Mouse (Mus musculus): ENCODE results near the gene Enox1. TPM values are rescaled to one million over a fixed set of nuclear protein-coding genes. Genes with fewer than 3 reads are reported as not detected.

The Enox1 gene
- polyA plus RNA-seq, 1 experiment from 2014 or later = 19.8 TPM

DNA sequence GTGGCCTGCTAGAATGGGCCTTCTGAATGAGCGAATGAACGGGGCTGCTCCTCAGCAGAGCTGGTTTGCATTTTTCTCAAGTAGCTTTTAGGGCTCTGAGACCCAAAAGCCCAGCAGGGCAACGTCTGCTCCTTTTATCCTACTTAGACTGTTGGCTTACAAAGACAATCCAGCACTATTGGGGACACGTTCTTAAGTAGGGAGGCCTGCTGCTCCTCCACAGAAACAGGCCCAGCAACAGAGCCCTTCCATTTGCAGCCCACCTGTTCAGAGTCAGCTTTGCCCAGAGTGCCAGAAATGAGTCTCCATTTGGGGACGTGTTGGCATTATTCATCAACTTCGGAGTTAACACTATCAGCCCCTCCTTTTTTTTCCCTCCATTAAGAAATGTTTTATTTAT is 548.4 kb downstream of the Enox1 start:
- Histone ChIP-seq H3K4me3 (replicated peaks) (no peak overlapping the region), H3K36me3 (no peaks in the 10 kb centered on the region), H3K4me1 (no peaks in the 10 kb centered on the region), H3K4me2 (replicated peaks) (no peak overlapping the region), H3K9ac (no peak overlapping the region), H3K27ac (replicated peaks) (no peak overlapping the region), H3K9me3 (replicated peaks) (no peaks in the 10 kb centered on the region), H3K27me3 (no peaks in the 10 kb centered on the region)
- 57% methylated on average over 6 of the region's 6 CpGs for WGBS
- no peak for ATAC-seq (ENCODE audit: insufficient number of reproducible peaks, low FRiP score, low TSS enrichment, low read depth)

DNA sequence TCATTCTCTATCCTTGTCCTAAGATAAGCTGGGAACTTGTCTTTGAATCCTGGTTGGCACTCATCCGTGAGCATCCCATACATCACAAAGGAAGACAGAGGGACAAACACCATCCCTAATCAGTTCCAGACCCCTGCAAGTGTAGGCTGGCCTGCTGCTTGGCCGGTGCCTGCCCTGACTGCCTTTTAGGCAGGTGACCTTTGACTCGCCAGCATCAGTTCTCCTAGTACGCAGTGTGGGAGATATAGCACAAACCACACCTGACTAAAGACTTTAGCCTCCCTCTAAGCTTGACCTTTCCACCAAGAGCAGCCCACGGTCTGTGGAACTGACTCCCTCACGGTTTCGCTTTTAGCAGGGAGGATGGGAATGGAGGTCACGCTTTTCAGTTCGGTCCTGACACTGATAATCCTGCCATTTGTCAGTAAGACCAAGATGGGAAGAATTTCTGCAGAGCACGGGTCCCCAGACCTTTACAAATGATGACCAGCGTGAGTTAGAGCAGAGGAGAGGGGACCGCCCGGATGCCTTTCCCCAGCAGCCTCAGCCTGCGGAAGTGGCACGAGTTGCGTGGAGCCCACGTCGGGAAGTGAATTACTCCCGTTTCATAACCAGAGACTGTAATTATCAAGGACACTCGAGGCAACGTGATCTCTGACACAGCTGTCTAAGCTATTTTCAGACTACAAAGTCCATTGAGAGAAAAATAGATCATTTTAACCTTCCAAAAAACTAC is 550.1 kb downstream of the Enox1 start:
- 0 out of 2 replicates have a peak overlapping the region, but pooled peaks have one; percentile 2 for H3K4me3 ChIP-seq (replicated peaks)
- no peaks in the 10 kb centered on the region for H3K27me3 ChIP-seq
- peak overlapping the region; percentile 33 for H3K4me2 ChIP-seq (replicated peaks)
- H3K4me1 ChIP-seq = no peaks in the 10 kb centered on the region
- no peaks in the 10 kb centered on the region for H3K9me3 ChIP-seq (replicated peaks)
- no peak overlapping the region for H3K27ac ChIP-seq (replicated peaks)
- no peaks in the 10 kb centered on the region for H3K36me3 ChIP-seq
- 43% methylated on average over 21 of the region's 21 CpGs for WGBS
- no peak for ATAC-seq (ENCODE audit: insufficient number of reproducible peaks, low FRiP score, low TSS enrichment, low read depth)
- H3K9ac ChIP-seq = no peak overlapping the region

DNA sequence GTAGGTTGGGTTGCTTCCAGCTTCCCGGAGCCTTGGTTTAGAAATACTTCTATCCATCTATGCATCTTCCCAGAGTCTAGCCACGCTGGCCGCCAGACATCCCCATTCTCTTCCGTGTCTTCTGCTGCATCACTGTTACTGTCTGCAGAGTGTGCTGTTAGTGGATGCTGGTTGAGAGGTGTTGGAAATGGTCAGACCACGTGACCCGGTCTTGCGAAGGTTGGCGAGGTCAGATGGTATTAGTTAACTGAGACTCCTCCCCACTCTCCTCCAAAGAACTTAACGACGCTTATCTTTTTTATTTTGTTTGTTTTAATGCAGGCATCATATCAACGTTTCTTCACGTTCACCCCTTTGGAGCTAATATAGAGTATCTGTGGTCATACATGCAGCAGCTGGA is 550.7 kb downstream of the Enox1 start:
- WGBS = 64% methylated on average over 12 of the region's 12 CpGs
- Histone ChIP-seq H3K4me2 (replicated peaks) (peak overlapping the region; percentile 33), H3K4me1 (no peaks in the 10 kb centered on the region), H3K27ac (replicated peaks) (no peak overlapping the region), H3K4me3 (replicated peaks) (0 out of 2 replicates have a peak overlapping the region, but pooled peaks have one; percentile 2), H3K36me3 (no peaks in the 10 kb centered on the region), H3K27me3 (no peaks in the 10 kb centered on the region), H3K9me3 (replicated peaks) (no peaks in the 10 kb centered on the region), H3K9ac (no peak overlapping the region)
- no peak for ATAC-seq (ENCODE audit: insufficient number of reproducible peaks, low FRiP score, low TSS enrichment, low read depth)

DNA sequence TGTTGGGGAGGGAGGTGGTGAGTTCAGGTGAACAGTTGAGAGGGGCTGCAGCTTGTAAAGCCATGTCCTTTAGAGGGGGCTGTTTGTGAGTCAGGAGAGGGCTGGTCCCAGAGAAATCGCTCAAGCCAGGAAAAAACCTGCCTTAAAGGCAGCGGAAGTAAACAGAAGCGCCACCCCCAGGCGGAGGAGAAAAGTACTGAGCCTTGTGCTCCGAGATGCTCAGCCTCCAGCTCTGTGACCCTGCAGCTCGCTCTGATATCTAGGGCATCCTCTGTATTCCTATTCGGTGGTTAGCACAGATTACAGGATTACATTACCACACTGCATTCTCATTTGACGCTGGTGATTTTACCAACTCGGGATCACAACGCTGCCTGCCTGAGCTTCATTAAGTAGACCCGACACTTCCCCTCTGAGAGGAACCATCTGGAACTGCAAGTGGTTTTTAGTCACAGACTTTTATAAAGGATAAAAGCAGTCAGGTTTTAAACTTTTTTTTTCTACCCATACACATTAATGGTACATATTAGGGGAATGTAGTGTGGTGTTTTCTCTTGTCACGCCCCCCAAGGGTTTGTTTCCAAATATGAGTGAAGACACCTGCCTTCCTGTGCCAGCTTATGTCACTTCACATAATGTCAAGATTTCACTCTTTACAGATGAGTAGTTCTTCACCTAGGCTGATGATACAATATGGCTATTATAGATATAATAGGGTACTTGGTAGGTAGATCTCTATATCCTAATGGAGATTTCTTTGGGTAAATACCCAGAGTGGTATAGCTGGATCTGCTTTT is 552.0 kb downstream of the Enox1 start:
- WGBS = 38% methylated on average over 12 of the region's 12 CpGs
- H3K27ac ChIP-seq (replicated peaks) = no peak overlapping the region

DNA sequence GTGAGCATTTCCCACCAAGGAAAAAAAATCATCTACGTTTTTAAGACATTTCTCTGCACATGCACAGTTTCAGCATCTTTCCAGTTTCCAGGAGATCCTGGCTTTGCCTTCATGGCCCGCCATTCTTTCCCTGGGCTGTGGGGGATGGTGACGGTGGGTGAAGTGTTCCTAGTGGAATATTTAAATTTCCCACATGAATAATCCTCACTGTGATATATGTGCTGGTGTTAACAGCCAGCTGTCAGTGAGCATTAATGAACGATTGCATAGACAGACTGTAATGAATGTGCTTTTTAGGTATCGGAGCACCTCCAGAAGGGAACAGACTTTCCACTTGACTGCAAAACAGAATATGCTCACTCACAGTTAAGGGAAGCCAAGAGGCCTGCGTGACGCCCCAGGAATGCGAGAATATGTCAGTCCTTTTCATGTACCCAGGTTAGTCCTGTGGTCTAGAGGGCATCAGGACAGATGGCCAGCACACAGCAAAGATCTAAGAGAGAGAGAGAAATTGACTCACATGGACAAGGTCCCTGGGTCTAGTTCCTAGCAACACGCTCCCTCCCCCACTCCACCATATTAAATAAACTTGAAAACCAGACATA is 558.5 kb downstream of the Enox1 start:
- H3K4me3 ChIP-seq (replicated peaks) = no peak overlapping the region
- H3K27ac ChIP-seq (replicated peaks) = no peak overlapping the region
- H3K4me2 ChIP-seq (replicated peaks) = no peak overlapping the region
- no peaks in the 10 kb centered on the region for H3K36me3 ChIP-seq
- no peaks in the 10 kb centered on the region for H3K9me3 ChIP-seq (replicated peaks)
- no peak overlapping the region for H3K9ac ChIP-seq
- no peak for ATAC-seq (ENCODE audit: insufficient number of reproducible peaks, low FRiP score, low TSS enrichment, low read depth)
- 0 out of 2 replicates have a peak, but pooled peaks cover 7% of the 10 kb centered on the region for H3K4me1 ChIP-seq
- no peaks in the 10 kb centered on the region for H3K27me3 ChIP-seq
- 73% methylated on average over 9 of the region's 9 CpGs for WGBS

More for the DNA sequence above, 552.0 kb downstream of the Enox1 start:
- H3K4me3 ChIP-seq (replicated peaks) = no peak overlapping the region
- H3K4me2 ChIP-seq (replicated peaks) = no peak overlapping the region
- no peak overlapping the region for H3K9ac ChIP-seq
- no peaks in the 10 kb centered on the region for H3K27me3 ChIP-seq
- no peaks in the 10 kb centered on the region for H3K9me3 ChIP-seq (replicated peaks)
- H3K36me3 ChIP-seq = no peaks in the 10 kb centered on the region
- ATAC-seq (ENCODE audit: insufficient number of reproducible peaks, low FRiP score, low TSS enrichment, low read depth) = no peak
- no peaks in the 10 kb centered on the region for H3K4me1 ChIP-seq

DNA sequence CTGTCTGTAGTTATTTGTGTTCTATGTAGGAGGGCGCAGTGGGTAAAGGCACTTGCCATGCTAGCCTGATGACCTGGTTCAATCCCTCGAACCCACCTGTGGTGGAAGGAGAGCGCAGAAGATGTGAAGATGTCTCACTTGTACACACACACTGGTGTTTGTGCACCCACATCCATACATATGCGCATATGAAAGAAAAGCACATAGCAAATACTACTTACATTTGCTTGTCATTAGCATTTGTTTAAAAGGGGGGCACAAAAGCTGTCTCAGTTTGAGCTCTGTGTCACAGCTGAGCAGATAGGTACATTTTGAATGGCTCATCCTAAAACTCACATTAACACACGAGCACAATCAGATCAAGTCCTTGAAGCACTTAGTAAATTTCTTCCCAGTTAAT is 560.4 kb downstream of the Enox1 start:
- Histone ChIP-seq H3K4me1 (0 out of 2 replicates have a peak, but pooled peaks cover 7% of the 10 kb centered on the region), H3K9me3 (replicated peaks) (no peaks in the 10 kb centered on the region), H3K4me3 (replicated peaks) (no peak overlapping the region), H3K27me3 (no peaks in the 10 kb centered on the region), H3K9ac (no peak overlapping the region), H3K4me2 (replicated peaks) (no peak overlapping the region), H3K36me3 (no peaks in the 10 kb centered on the region), H3K27ac (replicated peaks) (no peak overlapping the region)
- 86% methylated on average over 5 of the region's 5 CpGs for WGBS
- no peak for ATAC-seq (ENCODE audit: insufficient number of reproducible peaks, low FRiP score, low TSS enrichment, low read depth)

DNA sequence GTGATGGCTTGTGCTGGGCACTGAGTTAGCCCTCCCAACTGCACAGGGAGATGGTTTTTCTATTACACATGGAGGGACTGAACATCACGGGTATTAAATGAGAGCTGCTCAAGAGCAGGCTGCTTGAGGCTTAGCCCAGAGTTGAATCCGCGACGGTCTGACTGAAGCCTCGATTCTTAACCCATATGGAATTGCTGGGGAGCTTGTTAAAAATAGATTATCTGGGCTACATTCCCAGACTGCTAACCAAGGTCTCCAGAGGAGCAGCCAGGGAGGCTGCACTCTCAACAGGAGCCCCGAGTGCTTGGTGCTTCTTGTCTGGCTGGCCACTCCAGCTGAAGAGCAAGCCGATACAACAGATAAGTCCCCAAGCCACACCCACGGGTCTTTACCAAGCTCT is 562.3 kb downstream of the Enox1 start:
- no peaks in the 10 kb centered on the region for H3K36me3 ChIP-seq
- H3K27ac ChIP-seq (replicated peaks) = no peak overlapping the region
- no peak overlapping the region for H3K4me3 ChIP-seq (replicated peaks)
- H3K9ac ChIP-seq = no peak overlapping the region
- no peak overlapping the region for H3K4me2 ChIP-seq (replicated peaks)
- no peak for ATAC-seq (ENCODE audit: insufficient number of reproducible peaks, low FRiP score, low TSS enrichment, low read depth)
- H3K4me1 ChIP-seq = 0 out of 2 replicates have a peak, but pooled peaks cover 7% of the 10 kb centered on the region
- 39% methylated on average over 8 of the region's 8 CpGs for WGBS
- no peaks in the 10 kb centered on the region for H3K9me3 ChIP-seq (replicated peaks)
- no peaks in the 10 kb centered on the region for H3K27me3 ChIP-seq

DNA sequence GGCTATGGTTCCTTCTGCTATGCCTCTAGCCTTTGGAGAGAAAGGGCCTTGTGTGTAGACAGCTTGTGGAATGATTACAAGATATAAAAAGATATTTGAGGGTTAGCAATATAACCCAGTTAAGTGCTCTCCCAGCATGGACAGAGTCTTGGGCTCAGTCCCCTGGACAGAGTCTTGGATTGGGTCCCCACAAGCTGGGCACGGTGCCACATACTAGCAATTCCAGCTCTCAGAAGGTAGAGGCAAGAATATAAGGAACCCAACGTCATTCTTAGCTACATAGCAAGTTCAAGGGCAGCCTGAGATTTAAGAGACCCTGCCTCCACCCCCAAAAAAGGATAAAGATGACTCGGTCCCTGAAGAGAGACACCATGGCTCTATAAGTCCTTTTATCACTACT is 581.5 kb downstream of the Enox1 start:
- Histone ChIP-seq H3K4me3 (replicated peaks) (no peak overlapping the region), H3K4me1 (no peaks in the 10 kb centered on the region), H3K27me3 (no peaks in the 10 kb centered on the region), H3K36me3 (no peaks in the 10 kb centered on the region), H3K9me3 (replicated peaks) (0 out of 2 replicates have a peak, but pooled peaks cover under 1% of the 10 kb centered on the region), H3K9ac (no peak overlapping the region), H3K4me2 (replicated peaks) (no peak overlapping the region), H3K27ac (replicated peaks) (no peak overlapping the region)
- whole genome bisulfite sequencing = 83% methylated on average over 3 of the region's 3 CpGs
- no peak for ATAC-seq (ENCODE audit: insufficient number of reproducible peaks, low FRiP score, low TSS enrichment, low read depth)

DNA sequence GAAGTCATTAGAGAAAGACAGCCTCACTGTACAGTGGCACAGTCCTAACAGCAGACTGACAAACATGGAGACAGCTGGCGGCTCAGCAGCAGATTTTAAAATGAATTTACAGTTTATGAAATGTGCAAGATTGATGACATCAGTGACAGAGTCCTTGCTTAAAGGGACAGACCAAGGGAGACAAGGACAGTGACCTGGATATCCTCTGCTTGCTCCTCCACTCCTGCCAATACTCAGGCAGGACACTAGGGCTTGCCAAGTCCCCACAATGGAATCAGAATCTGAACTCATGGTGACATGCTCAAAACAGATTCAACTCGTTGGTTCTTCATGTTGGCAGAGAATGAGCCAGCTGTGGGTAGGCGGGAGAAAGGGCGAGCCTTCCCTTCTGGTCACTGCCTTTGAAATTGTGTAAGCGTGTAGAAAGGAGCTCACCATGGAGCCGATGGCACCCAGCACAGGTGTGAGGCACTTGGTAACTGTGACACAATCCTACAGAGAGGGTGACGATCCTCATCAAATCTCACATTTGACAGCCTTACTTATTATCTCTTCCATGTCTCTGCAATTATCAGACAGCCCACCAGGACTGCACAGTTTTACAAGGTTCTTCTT is 582.3 kb downstream of the Enox1 start:
- H3K4me2 ChIP-seq (replicated peaks) = no peak overlapping the region
- H3K4me1 ChIP-seq = no peaks in the 10 kb centered on the region
- WGBS = 86% methylated on average over 7 of the region's 7 CpGs
- no peak overlapping the region for H3K4me3 ChIP-seq (replicated peaks)
- H3K27ac ChIP-seq (replicated peaks) = no peak overlapping the region
- H3K36me3 ChIP-seq = no peaks in the 10 kb centered on the region
- H3K9me3 ChIP-seq (replicated peaks) = 0 out of 2 replicates have a peak, but pooled peaks cover 4% of the 10 kb centered on the region
- no peak for ATAC-seq (ENCODE audit: insufficient number of reproducible peaks, low FRiP score, low TSS enrichment, low read depth)
- no peaks in the 10 kb centered on the region for H3K27me3 ChIP-seq
- H3K9ac ChIP-seq = no peak overlapping the region

DNA sequence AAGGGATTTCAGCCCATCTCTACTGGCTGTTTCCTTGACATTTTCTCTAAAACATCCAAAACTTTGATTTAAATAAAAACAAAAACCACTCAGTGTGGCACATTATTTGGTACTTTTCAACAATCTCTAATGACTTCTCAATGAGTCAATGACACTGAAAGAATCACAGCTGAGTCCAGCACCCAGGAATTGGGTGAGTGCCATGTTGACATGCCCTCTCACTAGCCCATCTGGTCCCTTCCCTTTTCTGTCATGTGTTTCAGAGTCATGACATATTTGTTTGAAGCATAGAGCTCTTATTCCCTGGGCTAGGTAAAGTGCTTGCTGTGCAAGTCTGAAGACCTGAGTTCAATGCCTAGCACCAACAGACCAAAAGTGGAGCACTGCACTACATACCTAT is 582.8 kb downstream of the Enox1 start:
- ATAC-seq (ENCODE audit: insufficient number of reproducible peaks, low FRiP score, low TSS enrichment, low read depth) = no peak
- no peak overlapping the region for H3K9ac ChIP-seq
- no peak overlapping the region for H3K4me2 ChIP-seq (replicated peaks)
- H3K36me3 ChIP-seq = no peaks in the 10 kb centered on the region
- no peaks in the 10 kb centered on the region for H3K4me1 ChIP-seq
- H3K27ac ChIP-seq (replicated peaks) = no peak overlapping the region
- H3K4me3 ChIP-seq (replicated peaks) = no peak overlapping the region
- 0 out of 2 replicates have a peak, but pooled peaks cover 4% of the 10 kb centered on the region for H3K9me3 ChIP-seq (replicated peaks)
- no peaks in the 10 kb centered on the region for H3K27me3 ChIP-seq

Measured in embryonic facial prominence, embryonic 15.5 days (tissue).